Comparison of ENCODE assay signal across 9 mouse cellular contexts in the genomic region with DNA sequence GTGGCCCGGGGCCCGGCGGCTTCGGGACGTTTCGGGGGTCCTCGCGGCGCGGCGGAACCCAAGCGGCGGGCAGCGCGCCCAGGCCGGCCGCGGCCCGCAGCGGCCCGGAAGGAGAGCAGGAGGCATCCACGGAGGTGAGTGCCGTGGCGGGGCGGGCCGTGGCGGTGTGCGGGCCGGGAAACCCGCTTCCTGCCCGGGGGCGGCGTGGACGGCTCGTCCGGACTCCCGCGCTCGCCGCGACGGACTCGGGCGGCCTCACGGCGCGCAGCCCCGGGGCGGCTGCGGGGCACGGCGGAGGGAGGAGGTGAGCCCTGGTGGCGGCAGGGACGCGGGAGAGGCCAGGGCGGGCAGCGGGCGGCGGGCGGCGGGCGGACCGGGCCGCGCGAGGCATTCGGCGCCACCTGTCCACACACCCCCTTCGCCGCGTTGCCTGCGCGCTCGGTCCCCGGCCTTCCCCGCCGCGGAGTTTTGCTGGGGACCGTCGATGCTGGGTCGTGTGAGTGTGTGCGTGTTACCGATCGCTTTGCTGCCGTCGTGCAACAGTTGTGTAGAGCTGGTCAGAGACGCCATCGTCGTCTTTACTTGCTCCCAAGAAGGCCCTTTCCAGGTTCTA. TPM values are rescaled to one million over a fixed set of nuclear protein-coding genes. Genes with fewer than 3 reads are reported as not detected.
DNase-seq lines count a peak whose midpoint lies in the region; ATAC-seq and TF ChIP-seq lines count a peak whose summit lies in the region.
"Had no signal": no experiment of that assay in that cellular context is flagged by ENCODE, and none has a peak within 500 bp of the region (broad histone marks: within the 10 kb centered on the region; RNA-seq: fewer than 3 reads in every experiment).

No protein-coding gene starts in this region.

- H3K36me3 ChIP-seq in ES-Bruce4 (ENCODE audit: control insufficient read depth, insufficient read depth, low read length, poor library complexity, severe bottlenecking): no peaks in the 10 kb centered on the region
- no peaks in the 10 kb centered on the region for H3K36me3 ChIP-seq in limb, embryonic 15.5 days

- H3K4me2 ChIP-seq in limb, embryonic 15.5 days: peak overlapping the region; percentile 59

- no peak overlapping the region for H3K27ac ChIP-seq in ES-Bruce4 (ENCODE audit: insufficient read depth, low read length)
- H3K27ac ChIP-seq in embryonic fibroblast, embryonic 13.5 days (ENCODE audit: insufficient read depth, low read length): no peak overlapping the region
- H3K27ac ChIP-seq in limb, embryonic 15.5 days: peak overlapping the region; percentile 87

- TF ChIP-seq EP300 in ES-Bruce4 (IDR thresholded peaks at IDR 0.05; ENCODE audit: insufficient read depth, low read depth, low read length): no peak

- intact Hi-C loops in gastrocnemius, postnatal 14 days (cut with DNase I; ENCODE audit: low total_unique reads): no loop called here

- peak; percentile 21 for DNase-seq in gastrocnemius, postnatal 14 days
- no peak for DNase-seq in gastrocnemius, adult 8-10 months (ENCODE audit: low spot score in 2 of 2)
- DNase-seq in testis, postnatal 14 days (ENCODE audit: low spot score): peak; percentile 82
- DNase-seq in adipocyte (ENCODE audit: low spot score): no peak
- DNase-seq in layer of hippocampus, adult 8-10 months (ENCODE audit: low spot score in 2 of 2): no peak

- no peak for TF ChIP-seq CTCF in ES-Bruce4 (IDR thresholded peaks at IDR 0.05; ENCODE audit: low read depth, low read length)
- no peak for TF ChIP-seq CTCF in embryonic fibroblast, embryonic 13.5 days (IDR thresholded peaks at IDR 0.05; ENCODE audit: borderline replicate concordance, insufficient read depth, low read length)

- peak; percentile 44; the same call in 1 of the 2 replicates for ATAC-seq in limb, embryonic 15.5 days (ENCODE audit: insufficient number of reproducible peaks, low FRiP score, low TSS enrichment, low read depth)

- no peaks in the 10 kb centered on the region for H3K4me1 ChIP-seq in ES-Bruce4 (ENCODE audit: control insufficient read depth, insufficient read depth, low read length)
- no peaks in the 10 kb centered on the region for H3K4me1 ChIP-seq in embryonic fibroblast, embryonic 13.5 days (ENCODE audit: control insufficient read depth, insufficient read depth, low read length)
- H3K4me1 ChIP-seq in limb, embryonic 15.5 days: peaks cover 11% of the 10 kb centered on the region

- peak overlapping the region; percentile 70 for H3K4me3 ChIP-seq in ES-Bruce4 (ENCODE audit: low read depth, low read length)
- peak overlapping the region; percentile 36 for H3K4me3 ChIP-seq in embryonic fibroblast, embryonic 13.5 days (ENCODE audit: insufficient read depth, low read length)
- peak overlapping the region; percentile 60 for H3K4me3 ChIP-seq in limb, embryonic 15.5 days

- no peaks in the 10 kb centered on the region for H3K27me3 ChIP-seq in ES-Bruce4 (ENCODE audit: control insufficient read depth, insufficient read depth, low read length, poor library complexity, severe bottlenecking)
- H3K27me3 ChIP-seq in limb, embryonic 15.5 days: peaks cover 62% of the 10 kb centered on the region

- no peaks in the 10 kb centered on the region for H3K9me3 ChIP-seq in ES-Bruce4 (replicated peaks; ENCODE audit: control insufficient read depth, insufficient read depth, low read length, poor library complexity, severe bottlenecking)
- no peaks in the 10 kb centered on the region for H3K9me3 ChIP-seq in limb, embryonic 15.5 days

- no peak for TF ChIP-seq POLR2A in ES-Bruce4 (IDR thresholded peaks at IDR 0.05; ENCODE audit: insufficient read depth, low read length)
- TF ChIP-seq POLR2A in embryonic fibroblast, embryonic 13.5 days (IDR thresholded peaks at IDR 0.05; ENCODE audit: low read depth, low read length): no peak

- H3K9ac ChIP-seq in ES-Bruce4 (ENCODE audit: low read depth, poor library complexity, severe bottlenecking): peak overlapping the region; percentile 87
- peak overlapping the region; percentile 58 for H3K9ac ChIP-seq in limb, embryonic 15.5 days

- under 1% methylated on average over 70 of the region's 89 CpGs for WGBS in limb, embryonic 15.5 days

RNA-seq across cellular contexts. Expression of gene Zdbf2, which starts 0.4 kb away (rescaled TPM):
- total RNA-seq in gastrocnemius, postnatal 14 days (2021): 10 to 100 TPM; 10.1 to 14.1 TPM
- under 1 TPM; 0.13 to 0.65 (median 0.27) TPM for total RNA-seq in gastrocnemius, adult 8-10 months (2022)
- polyA plus RNA-seq in ES-Bruce4 (2011; ENCODE audit: insufficient read depth, insufficient read length, low read depth, missing spikeins): 35.7 and 38.2 TPM in 2 replicates
- 4.6 and 8.0 TPM in 2 replicates for polyA plus RNA-seq in embryonic fibroblast, embryonic 13.5 days (2011; ENCODE audit: insufficient read length, low read depth, missing spikeins)
- polyA plus RNA-seq in limb, embryonic 15.5 days (2015; fragmentation: Nextera tagmentation; extraction: Ambion mirVana): 13.0 and 19.3 TPM in 2 replicates
- 10 to 100 TPM; 11.0 to 17.9 (median 15.7) TPM for total RNA-seq in layer of hippocampus, adult 8-10 months (2022)
- total RNA-seq: MEL had no signal

RNA-seq across cellular contexts. Expression of gene Gpr1, which starts 59.1 kb away (rescaled TPM):
- total RNA-seq in gastrocnemius, postnatal 14 days (2021): under 1 TPM; 0.53 to 0.69 TPM
- under 1 TPM; 0.15 to 0.52 (median 0.44) TPM for total RNA-seq in gastrocnemius, adult 8-10 months (2022)
- 0.35 and 0.61 TPM in 2 replicates for polyA plus RNA-seq in ES-Bruce4 (2011; ENCODE audit: insufficient read depth, insufficient read length, low read depth, missing spikeins)
- polyA plus RNA-seq in embryonic fibroblast, embryonic 13.5 days (2011; ENCODE audit: insufficient read length, low read depth, missing spikeins): 0.88 and 1.7 TPM in 2 replicates
- 0.17 and 0.63 TPM in 2 replicates for polyA plus RNA-seq in limb, embryonic 15.5 days (2015; fragmentation: Nextera tagmentation; extraction: Ambion mirVana)
- total RNA-seq in layer of hippocampus, adult 8-10 months (2022): under 1 TPM; 0.31 to 0.74 (median 0.67) TPM
- total RNA-seq: MEL had no signal

Comparison
In these comparisons a context has a peak if more than half of its experiments do, and no peak if none do; other contexts are left out.
1. DNase-seq: peak in gastrocnemius, postnatal 14 days (single experiment) and testis, postnatal 14 days (single experiment); none in gastrocnemius, adult 8-10 months (0 of 2), adipocyte (single experiment) and layer of hippocampus, adult 8-10 months (0 of 2).
2. RNA of gene Zdbf2, which starts 0.4 kb away (total RNA-seq): 11.0 to 17.9 TPM in layer of hippocampus, adult 8-10 months and 10.1 to 14.1 TPM in gastrocnemius, postnatal 14 days; 0.13 to 0.65 TPM in gastrocnemius, adult 8-10 months; every median in the first group is over 4 times any median in the second.
3. Peak in every context shown above with its lines, with median percentiles within 50 percentile points of each other: H3K4me3 ChIP-seq.